Mouse (Mus musculus) adrenal gland, adult 18-20 months (tissue): ENCODE measurements at regions not wholly inside any gene's neighbourhood (a gene's known extent, or its start where the extent isn't known, plus 50 kb on each side); places are given as distances from the start of the nearest gene placed in this dataset.

ENCODE experiments used
- DNase-seq, 2 experiments: peaks; one replicate each; pipeline ENCODE4 v3.0.0; 2021 to 2022; ENCODE audit warnings: low spot score in 2 of 2

GRCm38 (mm10) chr3:50886336-50886735 lies 337.9 kb upstream of the Noct start:
- no peak for DNase-seq

GRCm38 (mm10) chr3:50887002-50887401 lies 337.2 kb upstream of the Noct start:
- DNase-seq: no peak

DNA sequence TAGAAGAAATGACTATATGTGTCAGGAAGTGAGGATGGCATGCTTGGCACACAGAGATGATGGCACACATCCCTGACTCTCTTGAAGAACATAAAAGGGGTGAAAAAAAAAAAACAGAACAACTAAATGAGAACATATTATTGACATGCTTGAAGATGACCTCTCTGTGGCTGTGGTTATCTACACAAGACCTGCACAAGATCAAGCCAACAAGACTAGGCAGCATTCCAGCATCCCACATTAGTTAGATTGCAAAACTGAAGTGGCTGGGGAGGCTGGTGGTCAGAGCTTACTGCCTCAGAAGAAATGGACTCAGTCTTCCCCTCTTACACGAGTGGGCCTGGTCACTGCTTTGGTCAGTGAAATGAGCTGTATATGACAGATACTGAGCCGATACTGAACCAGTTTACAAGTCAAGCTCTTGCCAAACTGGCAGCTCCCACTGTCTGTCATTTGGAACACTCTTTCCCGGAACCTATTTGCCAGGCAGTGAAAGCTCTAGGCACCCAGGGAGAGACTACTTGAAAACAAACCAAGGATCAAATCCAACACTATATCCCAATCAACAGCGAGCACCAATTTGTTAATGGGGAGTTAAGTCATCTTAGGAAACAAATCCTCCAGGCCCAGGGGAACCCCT lies 335.6 kb upstream of the Noct start:
- no peak for DNase-seq

DNA sequence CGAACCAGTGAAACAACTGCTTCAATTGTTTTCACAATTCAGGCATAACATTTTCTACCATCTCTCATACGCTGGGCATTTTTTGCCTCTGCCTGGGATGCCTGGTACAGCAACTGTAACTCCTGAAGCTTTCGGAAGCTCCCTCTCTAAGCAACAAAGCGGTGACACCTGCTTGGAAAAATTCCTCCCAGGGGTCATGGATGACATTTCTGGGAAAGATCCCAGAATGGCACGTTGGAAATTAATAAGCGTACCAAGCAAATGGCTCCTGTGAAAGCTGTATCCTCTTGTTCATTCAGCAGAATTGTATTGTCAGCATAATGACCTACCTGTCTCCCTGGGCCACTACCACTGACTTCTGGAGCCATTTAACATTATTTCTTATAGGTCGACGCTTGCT lies 333.7 kb upstream of the Noct start:
- no peak for DNase-seq

- no peak for DNase-seq
Observed at GRCm38 (mm10) chr3:50898179-50898578, 326.1 kb upstream of the Noct start.

- DNase-seq: no peak
Observed at GRCm38 (mm10) chr3:50899830-50900350, 324.4 kb upstream of the Noct start.

- DNase-seq: no peak
Observed at GRCm38 (mm10) chr3:50900566-50900965, 323.7 kb upstream of the Noct start.

DNA sequence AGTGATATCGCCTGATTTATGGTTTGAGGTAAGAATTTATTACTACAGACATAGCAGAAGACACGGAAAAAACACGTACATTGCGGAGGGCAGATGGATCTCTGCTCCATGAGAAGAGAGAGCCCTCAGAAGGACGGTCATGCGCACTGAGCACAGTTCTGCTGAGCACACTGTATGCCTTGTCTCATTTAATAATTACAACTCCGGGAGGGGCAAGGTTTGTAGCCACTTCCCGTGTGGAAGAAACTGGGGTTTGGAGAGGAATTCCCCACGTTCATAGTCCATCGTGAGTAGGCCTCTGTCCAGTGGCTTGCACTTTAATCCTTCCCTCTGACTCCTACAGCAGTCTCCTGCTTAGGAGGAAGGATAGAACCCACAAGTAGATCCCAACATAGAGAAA lies 322.9 kb upstream of the Noct start:
- DNase-seq: no peak

GRCm38 (mm10) chr3:50902933-50903332 lies 321.3 kb upstream of the Noct start:
- no peak for DNase-seq

GRCm38 (mm10) chr3:50904716-50905116 lies 319.5 kb upstream of the Noct start:
- DNase-seq: no peak

DNA sequence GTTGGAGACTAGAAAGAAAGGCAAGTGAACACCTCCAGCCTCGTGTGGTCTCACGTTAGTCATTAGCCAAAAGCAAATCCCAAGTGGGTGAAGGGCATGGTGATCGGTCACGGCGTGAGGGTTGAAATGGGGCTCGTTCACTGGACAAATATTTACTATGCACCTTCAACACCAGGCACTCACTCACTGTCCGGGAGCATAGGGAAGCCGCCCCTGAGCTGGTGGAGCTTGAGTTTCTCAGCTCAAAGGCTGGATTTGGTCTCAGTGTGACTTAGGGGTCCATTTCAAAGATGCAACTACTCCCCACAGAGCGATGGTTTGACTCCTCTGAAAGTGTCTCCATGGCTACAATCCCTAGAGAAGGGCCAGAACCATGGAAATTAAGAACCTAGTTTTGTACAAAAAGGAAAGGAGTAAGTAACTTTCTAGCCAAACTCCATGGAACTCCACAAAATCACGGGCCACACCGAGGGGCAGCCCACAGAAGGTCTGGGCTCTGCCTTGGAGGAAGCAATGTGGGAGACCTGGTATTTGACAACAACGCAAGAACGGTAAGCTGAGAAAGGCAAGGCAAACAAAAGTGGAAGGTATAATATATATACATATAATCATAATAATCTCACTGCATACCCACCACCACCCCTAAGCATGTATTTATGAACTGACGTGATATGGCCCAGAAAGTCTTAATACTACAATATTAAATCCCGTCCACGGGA lies 318.8 kb upstream of the Noct start:
- no peak for DNase-seq

- peak; percentile 93 to 95 for DNase-seq
Observed at GRCm38 (mm10) chr3:50905993-50906831, 318.0 kb upstream of the Noct start.

- no peak for DNase-seq
Observed at GRCm38 (mm10) chr3:50912980-50913518, 311.2 kb upstream of the Noct start.

DNA sequence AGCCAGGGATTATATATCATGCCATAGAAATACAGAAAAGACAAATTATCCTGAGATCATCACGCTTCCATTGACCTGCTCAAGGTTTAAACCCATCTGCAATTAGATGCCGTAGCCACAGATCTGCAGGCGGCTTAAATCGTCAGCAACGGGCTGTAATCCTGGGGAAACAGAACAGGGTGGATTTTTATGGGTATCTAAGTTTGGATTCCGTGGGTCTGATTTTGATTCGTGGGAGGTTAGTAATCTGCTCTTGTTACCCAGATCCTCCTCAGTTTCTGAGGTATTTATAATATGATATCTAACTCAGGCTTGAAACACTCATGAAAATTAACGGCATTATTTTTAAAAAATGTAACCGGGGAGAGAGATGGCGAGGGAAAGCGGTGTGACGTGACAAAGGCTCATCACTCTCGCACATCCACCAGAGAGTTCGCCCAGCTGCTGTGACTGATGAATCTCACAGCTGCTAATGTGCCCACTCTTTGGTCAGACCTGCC lies 309.3 kb upstream of the Noct start:
- DNase-seq: no peak

DNA sequence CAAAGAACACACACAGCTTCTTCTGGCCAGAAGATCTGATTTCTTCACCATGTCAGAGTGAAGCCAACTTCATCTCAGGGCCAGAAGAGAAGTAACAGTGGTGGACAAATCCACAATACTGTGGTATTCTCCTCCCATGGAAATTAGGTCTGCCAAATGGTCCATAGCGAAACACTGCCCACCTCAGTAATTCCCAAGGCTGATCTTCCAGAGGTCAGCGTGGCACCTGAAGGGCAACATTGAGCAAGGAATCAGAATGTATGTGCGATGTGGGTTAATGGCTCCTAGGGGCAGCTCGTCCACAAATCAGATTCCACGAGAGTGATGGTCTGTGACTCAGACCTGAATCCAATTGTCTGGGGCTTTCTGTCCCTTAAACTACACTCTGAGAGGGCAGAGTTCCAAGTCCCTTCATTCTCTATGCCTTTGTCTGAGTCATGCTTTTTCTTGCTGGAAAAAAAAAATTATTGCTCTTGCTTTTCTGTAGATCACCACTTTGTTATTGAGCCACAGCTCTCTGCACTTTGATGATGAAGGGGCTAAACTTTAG lies 307.9 kb upstream of the Noct start:
- no peak for DNase-seq

GRCm38 (mm10) chr3:50922347-50922746 lies 301.9 kb upstream of the Noct start:
- DNase-seq: no peak

DNA sequence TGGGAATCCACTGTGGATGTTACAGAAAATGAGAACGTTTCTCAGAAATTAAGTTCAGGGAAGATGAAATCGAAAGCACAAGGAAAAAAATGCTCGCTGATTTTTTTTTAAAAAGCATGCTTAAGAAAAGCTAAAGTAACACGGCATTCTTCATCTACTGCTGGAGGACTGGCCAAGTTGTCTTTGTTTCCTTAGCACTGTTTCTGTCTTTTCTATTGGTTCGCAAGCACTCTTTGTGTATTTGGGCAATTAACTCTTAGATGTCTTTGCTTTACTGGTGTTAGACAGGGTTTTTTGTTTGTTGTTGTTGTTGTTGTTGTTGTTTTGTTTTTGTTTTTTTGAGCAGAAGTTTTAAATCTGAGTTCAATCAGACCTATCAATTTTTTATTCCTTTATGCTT lies 301.4 kb upstream of the Noct start:
- no peak for DNase-seq

DNA sequence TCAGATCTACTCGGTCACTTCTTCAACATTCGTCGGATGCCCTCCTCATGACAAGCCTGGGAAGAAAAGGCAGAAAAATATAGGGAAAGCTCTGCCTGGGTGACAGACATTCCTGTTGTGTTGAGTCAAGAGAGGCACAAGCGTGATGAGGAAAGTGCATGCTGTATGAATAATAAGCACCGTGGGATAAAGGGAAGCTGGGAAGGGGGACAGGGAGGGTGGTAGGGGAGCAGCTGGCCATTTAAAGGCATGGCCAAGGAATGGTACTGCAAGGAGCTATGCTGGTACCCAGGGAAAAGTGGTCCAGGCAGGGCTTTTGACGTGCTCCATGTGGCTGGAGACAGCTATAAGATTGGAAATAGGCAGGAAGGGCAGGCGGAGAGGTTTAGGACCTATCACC lies 300.9 kb upstream of the Noct start:
- no peak for DNase-seq

GRCm38 (mm10) chr3:50927318-50927717 lies 296.9 kb upstream of the Noct start:
- DNase-seq: no peak

- DNase-seq: no peak
Observed at GRCm38 (mm10) chr3:50929013-50929412, 295.2 kb upstream of the Noct start.
